Comparison of ENCODE assay signal across 8 mouse cellular contexts in genomic region chr1:118388127-118388756, GRCm38 (mm10). TPM values are rescaled to one million over a fixed set of nuclear protein-coding genes. Genes with fewer than 3 reads are reported as not detected.
DNase-seq lines count a peak whose midpoint lies in the region; ATAC-seq and TF ChIP-seq lines count a peak whose summit lies in the region.

No protein-coding gene starts in this region.

- peak overlapping the region; percentile 90 for H3K27ac ChIP-seq in gastrocnemius, adult 2 months
- peak overlapping the region; percentile 94 for H3K27ac ChIP-seq in hindbrain, postnatal 0 days

- WGBS in hindbrain, postnatal 0 days = 0% methylated on average over 19 of the region's 19 CpGs

- H3K4me2 ChIP-seq in hindbrain, postnatal 0 days (ENCODE audit: low read depth, low read length) = peak overlapping the region; percentile 90

- H3K4me1 ChIP-seq in hindbrain, postnatal 0 days (ENCODE audit: insufficient read depth, low read length) = peaks cover 10% of the 10 kb centered on the region; the same call in 1 of the 2 replicates

- no peaks in the 10 kb centered on the region for H3K9me3 ChIP-seq in hindbrain, postnatal 0 days (ENCODE audit: low read length)

- peak overlapping the region; percentile 89 for H3K9ac ChIP-seq in hindbrain, postnatal 0 days (replicated peaks; ENCODE audit: low read length)

- intact Hi-C loops in gastrocnemius, adult 2 months (cut with DNase I) = loop anchor here (5.0 kb wide), 1 partner anchor 66 kb away; the partner anchor contains the start of gene Nifk
- intact Hi-C loops in left cerebral cortex, postnatal 14 days (cut with DNase I) = loop anchor here (2.0 to 5.0 kb wide), 4 partner anchors 66 to 94 kb away; partner anchors contain the start of genes Nifk and Tsn

- H3K27me3 ChIP-seq in hindbrain, postnatal 0 days (ENCODE audit: insufficient read depth, low read length) = no peaks in the 10 kb centered on the region

- ATAC-seq in hindbrain, postnatal 0 days = no peak; the same call in 1 of the 2 replicates
- ATAC-seq in megakaryocyte-erythroid progenitor cell, adult 5-6 weeks (replicated peaks; ENCODE audit: low FRiP score, low TSS enrichment, poor library complexity, severe bottlenecking) = peak; percentile 45

- DNase-seq in adipocyte (ENCODE audit: low spot score) = peak; percentile 82
- peak; percentile 22 to 61 for DNase-seq in cerebellum, postnatal 4 days (ENCODE audit: low spot score in 2 of 2)
- peak; percentile 79 for DNase-seq in gastrocnemius, adult 2 months
- peak; percentile 79 for DNase-seq in hindbrain, postnatal 0 days (ENCODE audit: low spot score)
- peak; percentile 42 to 69 for DNase-seq in left cerebral cortex, postnatal 14 days (ENCODE audit: low spot score in 2 of 2)
- peak; percentile 62 for DNase-seq in right cerebral cortex, postnatal 14 days
- peak; percentile 71 for DNase-seq in yolk sac, embryonic 10.5 days (ENCODE audit: low spot score)

- peak overlapping the region; percentile 80 for H3K4me3 ChIP-seq in gastrocnemius, adult 2 months
- peak overlapping the region; percentile 97 for H3K4me3 ChIP-seq in hindbrain, postnatal 0 days (ENCODE audit: low read length)

- no peak for TF ChIP-seq CTCF in gastrocnemius, adult 2 months (IDR thresholded peaks at IDR 0.05)
- no peak for TF ChIP-seq CTCF in hindbrain, postnatal 0 days (IDR thresholded peaks at IDR 0.05; ENCODE audit: low read depth)

- H3K36me3 ChIP-seq in hindbrain, postnatal 0 days (ENCODE audit: insufficient read depth, low read length) = no peaks in the 10 kb centered on the region

RNA-seq across cellular contexts. Expression of gene Clasp1, which starts 0.6 kb away (rescaled TPM):
- 10 to 100 TPM; 45.9 to 50.5 TPM for total RNA-seq in gastrocnemius, adult 2 months (2021)
- 126 and 133 TPM in 2 replicates for total RNA-seq in hindbrain, postnatal 0 days (2014; rRNA removed)
- polyA plus RNA-seq in hindbrain, postnatal 0 days (2015; fragmentation: Nextera tagmentation; extraction: Ambion mirVana) = 63.2 and 65.8 TPM in 2 replicates
- 100 to 1,000 TPM; 119 to 135 TPM for total RNA-seq in left cerebral cortex, postnatal 14 days (2021)
- 92.6 and 101 TPM in 2 replicates for total RNA-seq in megakaryocyte-erythroid progenitor cell, adult 5-6 weeks (2014; fragmentation: Nextera tagmentation)
- total RNA-seq in megakaryocyte-erythroid progenitor cell, adult 5-6 weeks (2017) = 55.3 and 57.6 TPM in 2 replicates
